Mouse (Mus musculus) MEL-GATA-1-ER (cell line): Measurements from ENCODE around the gene Cdk5rap3.

Experiments used
- DNase-seq: peaks from one replicate; pipeline ENCODE4 v3.0.0-alpha.2; 2012; ENCODE audit warnings: low read depth; ENCODE audit errors: extremely low read depth

Gene Cdk5rap3

GRCm38 (mm10) chr11:96899449-96900306, 16.6 kb downstream of the Cdk5rap3 start:
- DNase-seq = no peak

GRCm38 (mm10) chr11:96895886-96896285, 20.4 kb downstream of the Cdk5rap3 start:
- no peak for DNase-seq

- no peak for DNase-seq
Measured at GRCm38 (mm10) chr11:96893203-96893842, 23.0 kb downstream of the Cdk5rap3 start.

GRCm38 (mm10) chr11:96891784-96892527, 24.3 kb downstream of the Cdk5rap3 start:
- no peak for DNase-seq

- no peak for DNase-seq
Measured at GRCm38 (mm10) chr11:96886942-96887546, 29.3 kb downstream of the Cdk5rap3 start.

GRCm38 (mm10) chr11:96885901-96886340, 30.4 kb downstream of the Cdk5rap3 start:
- no peak for DNase-seq

- DNase-seq = no peak
Measured at GRCm38 (mm10) chr11:96880296-96880695, 36.0 kb downstream of the Cdk5rap3 start.

- no peak for DNase-seq
Measured at GRCm38 (mm10) chr11:96879359-96879758, 36.9 kb downstream of the Cdk5rap3 start.

- peak; percentile 23 for DNase-seq
Measured at GRCm38 (mm10) chr11:96878715-96879114, 37.6 kb downstream of the Cdk5rap3 start.

GRCm38 (mm10) chr11:96877071-96877470, 39.2 kb downstream of the Cdk5rap3 start:
- no peak for DNase-seq

- no peak for DNase-seq
Measured at GRCm38 (mm10) chr11:96876300-96877040, 39.8 kb downstream of the Cdk5rap3 start.

- no peak for DNase-seq
Measured at GRCm38 (mm10) chr11:96875745-96876144, 40.6 kb downstream of the Cdk5rap3 start.

- DNase-seq = no peak
Measured at GRCm38 (mm10) chr11:96875270-96875669, 41.0 kb downstream of the Cdk5rap3 start.

GRCm38 (mm10) chr11:96873601-96874140, 42.6 kb downstream of the Cdk5rap3 start:
- no peak for DNase-seq

- DNase-seq = no peak
Measured at GRCm38 (mm10) chr11:96872441-96873379, 43.6 kb downstream of the Cdk5rap3 start.

GRCm38 (mm10) chr11:96867149-96867548, 49.1 kb downstream of the Cdk5rap3 start:
- peak; percentile 26 for DNase-seq

- DNase-seq = peak; percentile 36
Measured at GRCm38 (mm10) chr11:96863206-96863995, 52.9 kb downstream of the Cdk5rap3 start.

- DNase-seq = no peak
Measured at GRCm38 (mm10) chr11:96862534-96862933, 53.8 kb downstream of the Cdk5rap3 start.
